Mouse (Mus musculus) ES-CJ7 (cell line): ENCODE results near the gene Foxj3.
"Not testable (repeated sequence)": the region's sequence is repeated elsewhere in the genome, so short reads cannot be mapped to it uniquely, and the experiment has no call there.

ENCODE experiments used
- DNase-seq: peaks from one replicate; pipeline ENCODE4 v3.0.0; 2011; ENCODE audit warnings: low read depth, low spot score

The Foxj3 gene

GRCm38 (mm10) chr4:119572682-119573081, 35.9 kb downstream of the Foxj3 start:
- no peak for DNase-seq

GRCm38 (mm10) chr4:119574504-119574903, 37.7 kb downstream of the Foxj3 start:
- DNase-seq = no peak

GRCm38 (mm10) chr4:119575459-119575858, 38.7 kb downstream of the Foxj3 start:
- no peak for DNase-seq

- peak; percentile 58 for DNase-seq
Measured at GRCm38 (mm10) chr4:119588037-119588436, 51.2 kb downstream of the Foxj3 start.

- no peak for DNase-seq
Measured at GRCm38 (mm10) chr4:119589423-119589822, 52.6 kb downstream of the Foxj3 start.

GRCm38 (mm10) chr4:119590027-119590426, 53.2 kb downstream of the Foxj3 start:
- no peak for DNase-seq

GRCm38 (mm10) chr4:119592479-119592878, 55.7 kb downstream of the Foxj3 start:
- peak; percentile 82 for DNase-seq

- DNase-seq = no peak
Measured at GRCm38 (mm10) chr4:119594331-119594730, 57.5 kb downstream of the Foxj3 start.

GRCm38 (mm10) chr4:119599605-119600004, 62.8 kb downstream of the Foxj3 start:
- no peak for DNase-seq

- DNase-seq = no peak
Measured at GRCm38 (mm10) chr4:119609488-119609887, 72.7 kb downstream of the Foxj3 start.

GRCm38 (mm10) chr4:119614078-119614477, 77.3 kb downstream of the Foxj3 start:
- DNase-seq = no peak

- DNase-seq = no peak
Measured at GRCm38 (mm10) chr4:119614724-119615123, 77.9 kb downstream of the Foxj3 start.

GRCm38 (mm10) chr4:119626081-119626645, 89.4 kb downstream of the Foxj3 start:
- DNase-seq = no peak

GRCm38 (mm10) chr4:119626876-119627275, 90.1 kb downstream of the Foxj3 start:
- no peak for DNase-seq

- no peak for DNase-seq
Measured at GRCm38 (mm10) chr4:119627317-119627716, 90.5 kb downstream of the Foxj3 start.

- DNase-seq = not testable (repeated sequence)
Measured at GRCm38 (mm10) chr4:119628363-119628762, 91.6 kb downstream of the Foxj3 start.

- DNase-seq = peak; percentile 61
Measured at GRCm38 (mm10) chr4:119631115-119631919, 94.5 kb downstream of the Foxj3 start.

GRCm38 (mm10) chr4:119632721-119633120, 95.9 kb downstream of the Foxj3 start:
- peak; percentile 23 for DNase-seq

GRCm38 (mm10) chr4:119633342-119633741, 96.5 kb downstream of the Foxj3 start:
- no peak for DNase-seq

- DNase-seq = no peak
Measured at GRCm38 (mm10) chr4:119633948-119634347, 97.1 kb downstream of the Foxj3 start.

- peak; percentile 20 for DNase-seq
Measured at GRCm38 (mm10) chr4:119634908-119635660, 98.3 kb downstream of the Foxj3 start.

GRCm38 (mm10) chr4:119635686-119636085, 98.9 kb downstream of the Foxj3 start:
- DNase-seq = no peak
